Mouse (Mus musculus) forebrain, embryonic 14.5 days (tissue): ENCODE data around the gene Nfe2l2. TPM values are rescaled to one million over a fixed set of nuclear protein-coding genes. Genes with fewer than 3 reads are reported as not detected.
"Not testable (repeated sequence)": the region's sequence is repeated elsewhere in the genome, so short reads cannot be mapped to it uniquely, and the experiment has no call there.

ENCODE experiments used
- ATAC-seq: fragments of 200-750 bp; cut with Nextera tagmentation; 2 replicates; pipeline ENCODE4 v1.8.0; 2017; ENCODE audit warnings: mild to moderate bottlenecking, moderate library complexity
- DNase-seq: peaks from one replicate; pipeline ENCODE4 v3.0.0-alpha.2; 2015; ENCODE audit warnings: low spot score
- H3K27ac ChIP-seq: fragments of 300-500 bp; sonication (generic); 2 replicates; pipeline ENCODE4 v1.5.1; 2014; ENCODE audit warnings: low read depth, mild to moderate bottlenecking, control low read depth, low read length, moderate library complexity
- H3K27me3 ChIP-seq: fragments of 300-500 bp; sonication (generic); replicated peaks from 2 replicates; pipeline ENCODE4 v1.6.1; 2014; ENCODE audit warnings: low read length, control low read depth, mixed read lengths; ENCODE audit not compliant: control insufficient read depth, insufficient read depth
- H3K36me3 ChIP-seq: fragments of 300-500 bp; sonication (generic); 2 replicates; pipeline ENCODE4 v1.6.1; 2014; ENCODE audit warnings: low read length, control low read depth; ENCODE audit not compliant: control insufficient read depth, insufficient read depth
- H3K4me1 ChIP-seq: fragments of 300-500 bp; sonication (generic); 2 replicates; pipeline ENCODE4 v1.6.1; 2014; ENCODE audit warnings: antibody characterized with exemption, low read length, control low read depth; ENCODE audit not compliant: control insufficient read depth, insufficient read depth
- H3K4me2 ChIP-seq: fragments of 300-500 bp; sonication (generic); 2 replicates; pipeline ENCODE4 v1.6.1; 2014; ENCODE audit warnings: mild to moderate bottlenecking, control low read depth, low read length
- H3K4me3 ChIP-seq: fragments of 300-500 bp; sonication (generic); 2 replicates; pipeline ENCODE4 v1.5.1; 2014; ENCODE audit warnings: low read depth, low read length, control low read depth
- H3K9ac ChIP-seq: fragments of 300-500 bp; sonication (generic); 2 replicates; pipeline ENCODE4 v1.6.1; 2014; ENCODE audit warnings: mild to moderate bottlenecking, low read length, control low read depth, moderate library complexity
- H3K9me3 ChIP-seq: fragments of 300-500 bp; sonication (generic); replicated peaks from 2 replicates; pipeline ENCODE4 v1.6.1; 2016; ENCODE audit warnings: low read length, control low read depth, mixed read lengths; ENCODE audit not compliant: control insufficient read depth
- WGBS: fragments of 180-500 bp; shearing (Covaris S2); extraction: QIAGEN DNeasy Blood & Tissue Kit; methylation state at CpG from one replicate; pipeline ENCODE4 v1.1.7; 2014; 5-methylcytosine and 5-hydroxymethylcytosine counted together
- polyA plus RNA-seq: library from polyadenylated mRNA; unstranded; fragments of >200 nt; fragmentation: Nextera tagmentation; extraction: Ambion mirVana; gene quantifications from 2 replicates; pipeline ENCODE4 v1.2.1, GENCODE M21; 2014

Nfe2l2 gene
- polyA plus RNA-seq, 1 experiment from 2014 or later = 17.9 TPM

GRCm38 (mm10) chr2:75634431-75634830, 70.0 kb downstream of the Nfe2l2 start:
- H3K27ac ChIP-seq, H3K4me3 ChIP-seq, H3K36me3 ChIP-seq, H3K27me3 ChIP-seq, H3K9me3 ChIP-seq, H3K4me2 ChIP-seq, H3K9ac ChIP-seq, DNase-seq, H3K4me1 ChIP-seq, ATAC-seq: not testable (repeated sequence)
- 95% methylated on average over 14 of the region's 14 CpGs for WGBS

DNA sequence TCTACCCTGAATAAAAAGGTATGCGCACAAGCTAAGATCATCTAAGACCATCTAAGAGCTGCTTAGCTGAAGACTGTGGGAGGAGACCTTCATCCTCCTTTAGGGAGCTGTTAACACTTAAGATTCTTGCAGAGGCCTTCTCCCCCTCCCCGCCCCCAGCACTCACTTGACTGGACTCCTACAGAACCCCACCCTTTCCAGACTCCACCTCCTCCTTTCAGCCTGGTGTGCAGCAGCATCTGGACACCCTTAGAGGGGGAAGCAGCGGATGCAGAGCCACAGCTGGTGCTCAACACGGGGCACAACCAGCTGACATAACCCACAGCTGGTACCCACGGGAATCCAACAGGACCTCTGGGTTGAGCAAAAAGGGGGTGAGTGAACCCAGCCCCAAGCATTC, 70.7 kb downstream of the Nfe2l2 start:
- Histone ChIP-seq H3K9ac (no peak overlapping the region), H3K27ac (no peak overlapping the region), H3K9me3 (no peaks in the 10 kb centered on the region), H3K36me3 (no peaks in the 10 kb centered on the region), H3K4me2 (no peak overlapping the region), H3K4me1 (no peaks in the 10 kb centered on the region), H3K4me3 (no peak overlapping the region), H3K27me3 (no peaks in the 10 kb centered on the region)
- DNase-seq = no peak
- 88% methylated on average over 5 of the region's 5 CpGs for WGBS
- ATAC-seq = no peak

DNA sequence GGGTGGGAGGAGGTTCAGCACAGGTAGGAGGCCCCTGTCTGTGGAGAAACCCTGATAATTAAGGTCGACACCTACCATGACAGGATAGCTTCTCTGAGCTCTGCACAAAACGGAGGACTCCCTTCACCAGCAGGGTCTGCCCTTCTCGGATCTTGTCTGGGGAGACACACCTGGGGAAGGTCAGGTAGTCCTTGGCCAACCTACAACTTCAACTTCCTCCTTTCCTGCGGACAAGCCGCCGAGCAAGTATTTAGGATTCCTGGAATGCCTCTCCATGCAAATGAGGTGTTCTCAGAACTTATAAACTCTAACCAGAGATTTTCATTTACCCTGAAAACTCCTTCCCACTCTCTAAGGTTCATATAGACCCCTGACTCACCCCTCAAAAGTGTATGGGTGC, 71.1 kb downstream of the Nfe2l2 start:
- Histone ChIP-seq H3K4me1 (no peaks in the 10 kb centered on the region), H3K27ac (no peak overlapping the region), H3K4me2 (no peak overlapping the region), H3K9me3 (no peaks in the 10 kb centered on the region), H3K4me3 (no peak overlapping the region), H3K9ac (no peak overlapping the region), H3K36me3 (no peaks in the 10 kb centered on the region), H3K27me3 (no peaks in the 10 kb centered on the region)
- DNase-seq (no peak), ATAC-seq (no peak)
- 85% methylated on average over 6 of the region's 6 CpGs for WGBS

GRCm38 (mm10) chr2:75632721-75633181, 71.7 kb downstream of the Nfe2l2 start:
- no peaks in the 10 kb centered on the region for H3K9me3 ChIP-seq
- no peak overlapping the region for H3K4me3 ChIP-seq
- ATAC-seq (no peak), DNase-seq (no peak)
- no peak overlapping the region for H3K27ac ChIP-seq
- no peaks in the 10 kb centered on the region for H3K36me3 ChIP-seq
- no peaks in the 10 kb centered on the region for H3K4me1 ChIP-seq
- WGBS = 94% methylated on average over 12 of the region's 12 CpGs
- no peak overlapping the region for H3K9ac ChIP-seq
- H3K27me3 ChIP-seq = no peaks in the 10 kb centered on the region
- no peak overlapping the region for H3K4me2 ChIP-seq

DNA sequence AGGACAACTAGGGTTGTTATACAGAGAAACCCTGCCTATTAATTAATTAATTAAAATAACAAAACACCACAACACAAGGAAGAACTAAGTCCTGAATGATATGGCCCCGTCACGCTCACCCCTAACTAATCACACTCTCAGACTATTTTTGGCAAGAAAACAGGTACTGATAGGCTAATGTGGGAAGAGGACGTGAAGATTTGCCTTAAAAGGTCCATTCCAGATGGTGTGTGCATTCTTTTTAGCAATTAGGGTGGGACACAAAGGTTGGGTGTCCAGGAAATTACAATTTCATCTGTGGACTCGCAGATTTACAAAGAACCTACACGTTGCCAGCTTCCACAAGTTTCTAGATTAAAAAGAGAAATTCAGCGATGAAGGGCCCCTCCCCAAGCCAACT, 72.4 kb downstream of the Nfe2l2 start:
- Histone ChIP-seq H3K27me3 (no peaks in the 10 kb centered on the region), H3K9me3 (no peaks in the 10 kb centered on the region), H3K36me3 (no peaks in the 10 kb centered on the region), H3K4me3 (no peak overlapping the region), H3K9ac (no peak overlapping the region), H3K27ac (no peak overlapping the region), H3K4me1 (no peaks in the 10 kb centered on the region), H3K4me2 (no peak overlapping the region)
- 73% methylated on average over 6 of the region's 6 CpGs for WGBS
- DNase-seq (no peak), ATAC-seq (no peak)

DNA sequence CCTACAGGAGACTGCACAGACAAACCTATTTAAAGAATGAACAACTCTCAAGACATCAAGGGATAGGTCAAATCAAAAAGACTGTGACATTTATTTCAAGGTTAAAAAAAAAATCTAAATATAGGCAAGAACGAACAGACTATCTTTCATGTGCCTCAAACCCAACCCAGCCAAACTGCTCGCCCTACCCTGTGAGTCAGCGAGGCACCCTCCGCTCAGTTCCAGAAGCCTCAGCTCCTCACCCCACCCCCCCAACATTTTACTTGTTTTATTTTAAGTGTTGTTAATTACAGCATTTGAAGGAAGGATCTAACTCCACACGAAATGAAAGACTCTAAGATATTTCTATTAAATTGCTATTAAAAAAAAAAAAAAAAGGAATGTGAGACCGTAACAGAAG, 73.0 kb downstream of the Nfe2l2 start:
- WGBS = 92% methylated on average over 6 of the region's 6 CpGs
- Histone ChIP-seq H3K4me2 (no peak overlapping the region), H3K9ac (no peak overlapping the region), H3K27ac (no peak overlapping the region), H3K36me3 (no peaks in the 10 kb centered on the region), H3K4me3 (no peak overlapping the region), H3K4me1 (no peaks in the 10 kb centered on the region), H3K9me3 (no peaks in the 10 kb centered on the region), H3K27me3 (no peaks in the 10 kb centered on the region)
- no peak for ATAC-seq
- no peak for DNase-seq

- no peak for ATAC-seq
Observed at GRCm38 (mm10) chr2:75628487-75628886, 76.0 kb downstream of the Nfe2l2 start.

DNA sequence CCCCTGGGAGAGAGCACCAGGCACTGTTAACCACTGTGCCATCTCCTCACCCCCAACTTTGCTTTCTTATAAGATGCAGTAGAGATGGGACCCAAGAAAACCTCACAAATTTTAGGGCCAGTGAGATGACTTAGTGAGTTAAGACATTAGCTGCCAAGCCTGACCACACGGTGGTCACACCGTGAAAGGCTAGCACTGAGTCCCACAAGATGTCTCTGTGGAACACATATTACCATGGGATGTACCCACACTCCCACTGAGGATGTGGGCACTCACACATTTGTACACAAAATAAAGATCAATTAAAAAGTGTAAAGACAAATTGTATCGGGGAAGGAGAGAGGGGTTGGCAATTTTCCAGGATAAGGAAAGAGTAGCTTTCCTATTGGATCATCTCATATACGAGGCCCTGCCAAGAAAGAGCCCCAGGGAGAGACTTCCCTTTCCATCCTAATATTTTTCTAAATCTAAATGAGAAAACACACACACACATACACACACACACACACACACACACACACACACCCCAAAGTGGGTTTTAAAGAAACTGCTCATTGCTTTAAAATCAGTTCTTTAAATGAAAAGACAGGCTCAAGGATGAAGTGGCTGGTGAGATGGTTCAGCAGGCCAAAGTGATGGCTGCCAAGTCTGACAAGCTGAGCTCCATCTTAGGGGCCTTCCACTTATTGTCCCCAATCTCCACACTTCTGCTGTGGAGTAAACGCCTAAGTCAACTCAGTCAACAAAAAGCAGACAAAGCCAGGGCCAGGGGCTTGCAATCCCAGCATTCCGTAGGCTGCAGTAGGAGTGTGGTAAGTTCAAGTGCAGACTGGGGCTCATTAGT, 77.6 kb downstream of the Nfe2l2 start:
- Histone ChIP-seq H3K4me3 (no peak overlapping the region), H3K36me3 (no peaks in the 10 kb centered on the region), H3K27me3 (no peaks in the 10 kb centered on the region), H3K27ac (no peak overlapping the region), H3K9me3 (no peaks in the 10 kb centered on the region), H3K9ac (no peak overlapping the region), H3K4me1 (no peaks in the 10 kb centered on the region), H3K4me2 (no peak overlapping the region)
- ATAC-seq (no peak), DNase-seq (no peak)
- 70% methylated on average over 6 of the region's 6 CpGs for WGBS

More at GRCm38 (mm10) chr2:75628487-75628886, 76.0 kb downstream of the Nfe2l2 start:
- WGBS = 93% methylated on average over 8 of the region's 8 CpGs
- DNase-seq = no peak
- Histone ChIP-seq H3K9me3 (no peaks in the 10 kb centered on the region), H3K27ac (no peak overlapping the region), H3K4me1 (no peaks in the 10 kb centered on the region), H3K4me2 (no peak overlapping the region), H3K4me3 (no peak overlapping the region), H3K9ac (no peak overlapping the region), H3K36me3 (no peaks in the 10 kb centered on the region), H3K27me3 (no peaks in the 10 kb centered on the region)
